Mouse (Mus musculus) embryonic facial prominence, embryonic 13.5 days (tissue): Measurements from ENCODE around the gene Olfr549. TPM values are rescaled to one million over a fixed set of nuclear protein-coding genes. Genes with fewer than 3 reads are reported as not detected.

Source experiments
- polyA plus RNA-seq: library from polyadenylated mRNA; unstranded; fragments of >200 nt; fragmentation: Nextera tagmentation; extraction: Ambion mirVana; gene quantifications from 2 replicates; pipeline ENCODE4 v1.2.1, GENCODE M21; 2015

The Olfr549 gene
- polyA plus RNA-seq, 1 experiment from 2014 or later, result not detected

Other genes starting within 250 kb of the Olfr549 start
- gene Rrm1, start 108.2 kb upstream of the Olfr549 start, polyA plus RNA-seq, result 148 and 154 TPM in 2 replicates
- 0.32 and 0.36 TPM in 2 replicates for gene Olfr543, start 68.2 kb upstream of the Olfr549 start, polyA plus RNA-seq
- gene Olfr544, start 61.6 kb upstream of the Olfr549 start, polyA plus RNA-seq, result 0.10 and 0.20 TPM in 2 replicates
- gene Olfr545, start 50.3 kb upstream of the Olfr549 start, polyA plus RNA-seq, result 0.18 TPM in 1 of 2 replicates, not detected in the other
- gene Olfr547, start 15.1 kb upstream of the Olfr549 start, polyA plus RNA-seq, result not detected in 2 replicates
- gene Olfr548-ps1, start 9.0 kb upstream of the Olfr549 start, polyA plus RNA-seq, result not detected in 2 replicates
- gene Trim21, start 15.6 kb downstream of the Olfr549 start, polyA plus RNA-seq, result 0.56 and 0.67 TPM in 2 replicates
- gene Olfr550, start 21.6 kb downstream of the Olfr549 start, polyA plus RNA-seq, result 0.51 TPM in 1 of 2 replicates, not detected in the other
- gene Olfr551, start 42.0 kb downstream of the Olfr549 start, polyA plus RNA-seq, result not detected in 2 replicates
- gene Olfr552, start 47.9 kb downstream of the Olfr549 start, polyA plus RNA-seq, result not detected in 2 replicates
- not detected in 2 replicates for gene Olfr553, start 68.3 kb downstream of the Olfr549 start, polyA plus RNA-seq
- not detected in 2 replicates for gene Olfr554, start 88.6 kb downstream of the Olfr549 start, polyA plus RNA-seq
- gene Olfr555, start 109.0 kb downstream of the Olfr549 start, polyA plus RNA-seq, result not detected in 2 replicates
- not detected in 2 replicates for gene Olfr556, start 115.0 kb downstream of the Olfr549 start, polyA plus RNA-seq
- 16.6 and 18.6 TPM in 2 replicates for gene Trim68, start 137.5 kb downstream of the Olfr549 start, polyA plus RNA-seq
- not detected in 2 replicates for gene Olfr557, start 146.0 kb downstream of the Olfr549 start, polyA plus RNA-seq
- 0.08 and 0.15 TPM in 2 replicates for gene Olfr558, start 152.3 kb downstream of the Olfr549 start, polyA plus RNA-seq
- not detected in 2 replicates for gene Olfr33, start 169.2 kb downstream of the Olfr549 start, polyA plus RNA-seq
- gene Olfr559, start 177.6 kb downstream of the Olfr549 start, polyA plus RNA-seq, result not detected in 2 replicates
- not detected in 2 replicates for gene Olfr560, start 209.5 kb downstream of the Olfr549 start, polyA plus RNA-seq
- 0.04 and 0.33 TPM in 2 replicates for gene Olfr78, start 209.6 kb downstream of the Olfr549 start, polyA plus RNA-seq
- not detected in 2 replicates for gene Olfr561, start 221.4 kb downstream of the Olfr549 start, polyA plus RNA-seq